Mouse (Mus musculus): ENCODE results near the gene Lrrc26. TPM values are rescaled to one million over a fixed set of nuclear protein-coding genes. Genes with fewer than 3 reads are reported as not detected.

The Lrrc26 gene
- polyA plus RNA-seq, 1 experiment from 2014 or later, result not detected

- Histone ChIP-seq H3K4me3 (replicated peaks) (peak overlapping the region; percentile 74), H3K27ac (no peak overlapping the region), H3K27me3 (no peaks in the 10 kb centered on the region), H3K9me3 (replicated peaks) (no peaks in the 10 kb centered on the region), H3K36me3 (peaks cover 49% of the 10 kb centered on the region), H3K4me2 (peak overlapping the region; percentile 94), H3K9ac (peak overlapping the region; percentile 94), H3K4me1 (peaks cover 24% of the 10 kb centered on the region)
- ATAC-seq (replicated peaks; ENCODE audit: low FRiP score), result no peak
- 87% methylated on average over 2 of the region's 2 CpGs for WGBS
Measured at GRCm38 (mm10) chr2:25333569-25333968, 43.9 kb downstream of the Lrrc26 start.

GRCm38 (mm10) chr2:25338303-25338702 is 48.6 kb downstream of the Lrrc26 start:
- Histone ChIP-seq H3K4me3 (replicated peaks) (no peak overlapping the region), H3K9ac (no peak overlapping the region), H3K27me3 (no peaks in the 10 kb centered on the region), H3K36me3 (peaks cover 90% of the 10 kb centered on the region), H3K4me2 (no peak overlapping the region), H3K27ac (no peak overlapping the region), H3K4me1 (peaks cover 13% of the 10 kb centered on the region), H3K9me3 (replicated peaks) (no peaks in the 10 kb centered on the region)
- 94% methylated on average over 6 of the region's 6 CpGs for WGBS
- ATAC-seq (replicated peaks; ENCODE audit: low FRiP score), result no peak

Other genes with a start within 250 kb of the Lrrc26 start
- 76.5 and 91.4 TPM in 2 replicates for gene Nsmf, start 235.6 kb upstream of the Lrrc26 start, polyA plus RNA-seq (2015; fragmentation: Nextera tagmentation; extraction: Ambion mirVana)
- gene Entpd8, start 209.6 kb upstream of the Lrrc26 start, polyA plus RNA-seq (2015; fragmentation: Nextera tagmentation; extraction: Ambion mirVana), result 5.0 and 5.3 TPM in 2 replicates
- 0.77 and 1.1 TPM in 2 replicates for gene Noxa1, start 194.8 kb upstream of the Lrrc26 start, polyA plus RNA-seq (2015; fragmentation: Nextera tagmentation; extraction: Ambion mirVana)
- 21.8 and 23.7 TPM in 2 replicates for gene Nrarp, start 109.2 kb upstream of the Lrrc26 start, polyA plus RNA-seq (2015; fragmentation: Nextera tagmentation; extraction: Ambion mirVana)
- 11.7 and 14.1 TPM in 2 replicates for gene Tor4a, start 93.0 kb upstream of the Lrrc26 start, polyA plus RNA-seq (2015; fragmentation: Nextera tagmentation; extraction: Ambion mirVana)
- 114 and 124 TPM in 2 replicates for gene Nelfb, start 78.4 kb upstream of the Lrrc26 start, polyA plus RNA-seq (2015; fragmentation: Nextera tagmentation; extraction: Ambion mirVana)
- gene Stpg3, start 75.3 kb upstream of the Lrrc26 start, polyA plus RNA-seq (2015; fragmentation: Nextera tagmentation; extraction: Ambion mirVana), result 0.23 and 0.55 TPM in 2 replicates
- 1.4 and 1.9 TPM in 2 replicates for gene Fam166a, start 71.2 kb upstream of the Lrrc26 start, polyA plus RNA-seq (2015; fragmentation: Nextera tagmentation; extraction: Ambion mirVana)
- gene Tubb4b, start 65.2 kb upstream of the Lrrc26 start, polyA plus RNA-seq (2015; fragmentation: Nextera tagmentation; extraction: Ambion mirVana), result 555 and 581 TPM in 2 replicates
- gene Slc34a3, start 55.6 kb upstream of the Lrrc26 start, polyA plus RNA-seq (2015; fragmentation: Nextera tagmentation; extraction: Ambion mirVana), result 0.78 and 0.99 TPM in 2 replicates
- gene Rnf224, start 53.1 kb upstream of the Lrrc26 start, polyA plus RNA-seq (2015; fragmentation: Nextera tagmentation; extraction: Ambion mirVana), result 0.31 and 0.41 TPM in 2 replicates
- gene Rnf208, start 47.7 kb upstream of the Lrrc26 start, polyA plus RNA-seq (2015; fragmentation: Nextera tagmentation; extraction: Ambion mirVana), result 20.7 and 21.8 TPM in 2 replicates
- gene Cysrt1, start 47.5 kb upstream of the Lrrc26 start, polyA plus RNA-seq (2015; fragmentation: Nextera tagmentation; extraction: Ambion mirVana), result 0.51 and 0.55 TPM in 2 replicates
- 5.3 and 5.4 TPM in 2 replicates for gene AL732309.1, start 43.1 kb upstream of the Lrrc26 start, polyA plus RNA-seq (2015; fragmentation: Nextera tagmentation; extraction: Ambion mirVana)
- 23.4 and 23.6 TPM in 2 replicates for gene Tmem203, start 34.5 kb upstream of the Lrrc26 start, polyA plus RNA-seq (2015; fragmentation: Nextera tagmentation; extraction: Ambion mirVana)
- 9.2 and 11.3 TPM in 2 replicates for gene Tprn, start 27.3 kb upstream of the Lrrc26 start, polyA plus RNA-seq (2015; fragmentation: Nextera tagmentation; extraction: Ambion mirVana)
- 204 and 207 TPM in 2 replicates for gene Ssna1, start 17.5 kb upstream of the Lrrc26 start, polyA plus RNA-seq (2015; fragmentation: Nextera tagmentation; extraction: Ambion mirVana)
- gene Anapc2, start 17.4 kb upstream of the Lrrc26 start, polyA plus RNA-seq (2015; fragmentation: Nextera tagmentation; extraction: Ambion mirVana), result 123 and 129 TPM in 2 replicates
- not detected in 2 replicates for gene Tmem210, start 1.8 kb upstream of the Lrrc26 start, polyA plus RNA-seq (2015; fragmentation: Nextera tagmentation; extraction: Ambion mirVana)
- gene Grin1, start 29.3 kb downstream of the Lrrc26 start, polyA plus RNA-seq (2015; fragmentation: Nextera tagmentation; extraction: Ambion mirVana), result 0.53 and 0.71 TPM in 2 replicates
- gene Man1b1, start 42.4 kb downstream of the Lrrc26 start, polyA plus RNA-seq (2015; fragmentation: Nextera tagmentation; extraction: Ambion mirVana), result 50.5 and 53.2 TPM in 2 replicates
- gene Dpp7, start 66.4 kb downstream of the Lrrc26 start, polyA plus RNA-seq (2015; fragmentation: Nextera tagmentation; extraction: Ambion mirVana), result 23.4 TPM in 2 replicates
- 24.9 and 27.3 TPM in 2 replicates for gene Uap1l1, start 75.8 kb downstream of the Lrrc26 start, polyA plus RNA-seq (2015; fragmentation: Nextera tagmentation; extraction: Ambion mirVana)
- 40.4 and 42.7 TPM in 2 replicates for gene Sapcd2, start 82.4 kb downstream of the Lrrc26 start, polyA plus RNA-seq (2015; fragmentation: Nextera tagmentation; extraction: Ambion mirVana)
- gene Entpd2, start 106.0 kb downstream of the Lrrc26 start, polyA plus RNA-seq (2015; fragmentation: Nextera tagmentation; extraction: Ambion mirVana), result 4.5 and 4.6 TPM in 2 replicates
- gene Npdc1, start 109.4 kb downstream of the Lrrc26 start, polyA plus RNA-seq (2015; fragmentation: Nextera tagmentation; extraction: Ambion mirVana), result 41.3 and 52.5 TPM in 2 replicates
- gene Fut7, start 133.4 kb downstream of the Lrrc26 start, polyA plus RNA-seq (2015; fragmentation: Nextera tagmentation; extraction: Ambion mirVana), result 0.08 and 0.18 TPM in 2 replicates
- gene Abca2, start 138.8 kb downstream of the Lrrc26 start, polyA plus RNA-seq (2015; fragmentation: Nextera tagmentation; extraction: Ambion mirVana), result 11.0 and 11.1 TPM in 2 replicates
- gene Clic3, start 166.9 kb downstream of the Lrrc26 start, polyA plus RNA-seq (2015; fragmentation: Nextera tagmentation; extraction: Ambion mirVana), result 3.6 and 3.9 TPM in 2 replicates
- gene Paxx, start 171.2 kb downstream of the Lrrc26 start, polyA plus RNA-seq (2015; fragmentation: Nextera tagmentation; extraction: Ambion mirVana), result 30.4 and 31.8 TPM in 2 replicates
- gene Ptgds, start 180.1 kb downstream of the Lrrc26 start, polyA plus RNA-seq (2015; fragmentation: Nextera tagmentation; extraction: Ambion mirVana), result 1.6 and 2.2 TPM in 2 replicates
- not detected in 2 replicates for gene Lcn12, start 204.0 kb downstream of the Lrrc26 start, polyA plus RNA-seq (2015; fragmentation: Nextera tagmentation; extraction: Ambion mirVana)
- gene Fbxw5, start 210.8 kb downstream of the Lrrc26 start, polyA plus RNA-seq (2015; fragmentation: Nextera tagmentation; extraction: Ambion mirVana), result 85.1 and 96.1 TPM in 2 replicates
- gene C8g, start 211.8 kb downstream of the Lrrc26 start, polyA plus RNA-seq (2015; fragmentation: Nextera tagmentation; extraction: Ambion mirVana), result 6.3 and 7.8 TPM in 2 replicates

All from kidney, embryonic 15.5 days (tissue).